Mouse (Mus musculus) lung, adult 2 months (tissue): ENCODE results near the gene Teddm1a. TPM values are rescaled to one million over a fixed set of nuclear protein-coding genes. Genes with fewer than 3 reads are reported as not detected.

ENCODE experiments used
- DNase-seq: peaks from one replicate; pipeline ENCODE4 v3.0.0; 2022
- H3K4me1 ChIP-seq: fragments of 200-500 bp; 2 replicates; pipeline ENCODE4 v1.6.1; 2011; ENCODE audit warnings: low read length; ENCODE audit not compliant: control insufficient read depth, insufficient read depth
- H3K4me3 ChIP-seq: fragments of 200-500 bp; replicated peaks from 2 replicates; pipeline ENCODE3; 2011; ENCODE audit warnings: low read depth, mild to moderate bottlenecking, control low read depth, low read length; ENCODE audit errors: extremely low read depth
- CTCF ChIP-seq: fragments of 200-500 bp; IDR thresholded peaks from 2 replicates; pipeline ENCODE4 v1.5.1; 2011; ENCODE audit warnings: mild to moderate bottlenecking, low read length, control low read depth; ENCODE audit not compliant: insufficient read depth
- POLR2A ChIP-seq: fragments of 200-500 bp; IDR thresholded peaks from 2 replicates; pipeline ENCODE4 v1.6.1; 2011; ENCODE audit warnings: low read depth, mild to moderate bottlenecking, control low read depth, low read length, borderline replicate concordance; ENCODE audit errors: extremely low read depth
- WGBS: fragments of 180-500 bp; shearing (Covaris S2); methylation state at CpG from one replicate; pipeline ENCODE4 v1.1.7; 2018; 5-methylcytosine and 5-hydroxymethylcytosine counted together
- polyA plus RNA-seq: library from polyadenylated mRNA; depleted of rRNA; stranded (reverse); fragments of >200 nt; gene quantifications from 2 replicates; pipeline ENCODE4 v1.2.3, GENCODE M21; 2012

The Teddm1a gene
- polyA plus RNA-seq, 1 experiment, result not detected

DNA sequence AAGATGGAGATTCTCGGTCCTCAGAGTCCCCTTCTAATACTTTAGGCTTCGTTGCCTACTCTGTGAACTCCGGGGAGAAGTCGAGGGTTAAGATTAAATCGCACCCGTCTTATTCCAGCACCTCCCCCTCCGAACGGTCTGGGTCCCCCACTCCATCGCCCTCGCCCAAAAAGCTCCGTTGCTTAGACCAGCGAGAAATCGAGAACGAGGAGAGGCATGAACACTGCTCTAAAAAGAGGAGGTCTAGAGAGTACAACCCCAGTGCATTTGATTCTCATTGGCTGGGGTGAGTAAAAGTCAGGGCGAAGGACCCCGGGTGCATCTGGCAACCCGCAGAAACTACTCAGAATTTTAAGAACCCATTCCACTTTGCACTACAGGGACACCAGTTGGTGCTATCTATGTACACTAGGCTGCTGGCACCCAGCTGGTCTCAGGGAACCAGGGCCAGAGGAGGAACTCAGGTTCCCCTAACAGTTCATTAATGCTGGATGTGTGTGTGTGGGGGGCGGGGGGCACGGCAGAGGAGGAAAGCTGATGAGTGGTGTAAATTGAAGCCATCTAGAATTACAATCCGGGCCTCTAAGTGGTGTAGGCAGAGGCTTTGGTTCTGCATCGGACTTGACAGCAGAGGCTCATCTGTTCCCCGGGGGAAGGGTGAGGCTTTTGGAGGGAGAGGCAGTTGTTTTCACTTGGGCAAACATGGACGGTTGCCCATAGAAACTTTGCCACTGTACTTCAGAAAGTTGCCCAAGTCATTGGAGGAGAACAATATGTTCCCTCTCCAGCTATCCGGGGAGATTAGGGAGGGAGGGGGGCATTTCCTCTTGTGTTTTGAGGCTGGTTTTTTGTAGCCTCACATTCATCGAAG is 9.6 kb downstream of the Teddm1a start:
- Histone ChIP-seq H3K4me3 (peak overlapping the region; percentile 99), H3K4me1 (peaks cover 5% of the 10 kb centered on the region)
- 1% methylated on average over 25 of the region's 25 CpGs for WGBS
- DNase-seq, result peak; percentile 64
- TF ChIP-seq POLR2A (peak; percentile 67; the same call in 1 of the 2 replicates), CTCF (no peak)

DNA sequence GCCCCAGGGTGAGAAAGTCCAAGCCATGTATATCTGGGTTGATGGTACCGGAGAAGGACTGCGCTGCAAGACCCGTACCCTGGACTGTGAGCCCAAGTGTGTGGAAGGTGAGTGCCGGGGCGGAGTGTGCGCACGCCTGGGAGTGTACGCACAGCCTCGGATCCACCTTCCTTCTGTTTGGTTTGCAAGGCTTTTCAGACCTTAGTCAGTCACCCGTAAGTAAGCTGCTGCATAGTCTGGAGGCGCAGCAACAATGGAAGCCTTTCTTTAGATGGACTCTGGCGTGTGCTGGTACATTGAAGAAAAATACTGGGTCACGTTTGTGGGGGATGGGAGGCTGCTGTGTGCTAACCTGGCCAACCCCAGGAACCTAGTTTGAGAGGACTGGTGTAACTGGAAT is 11.5 kb downstream of the Teddm1a start:
- H3K4me3 ChIP-seq, result no peak overlapping the region
- H3K4me1 ChIP-seq, result peaks cover 5% of the 10 kb centered on the region
- WGBS, result 85% methylated on average over 13 of the region's 13 CpGs
- no peak for DNase-seq
- TF ChIP-seq CTCF (no peak), POLR2A (0 out of 2 replicates have a peak, but pooled peaks have one; percentile 5)

- no peak for DNase-seq
- 91% methylated on average over 14 of the region's 14 CpGs for WGBS
- TF ChIP-seq CTCF (no peak), POLR2A (no peak)
- Histone ChIP-seq H3K4me1 (peaks cover 6% of the 10 kb centered on the region), H3K4me3 (no peak overlapping the region)
Observed at GRCm38 (mm10) chr1:153904236-153904635, 12.7 kb downstream of the Teddm1a start.

DNA sequence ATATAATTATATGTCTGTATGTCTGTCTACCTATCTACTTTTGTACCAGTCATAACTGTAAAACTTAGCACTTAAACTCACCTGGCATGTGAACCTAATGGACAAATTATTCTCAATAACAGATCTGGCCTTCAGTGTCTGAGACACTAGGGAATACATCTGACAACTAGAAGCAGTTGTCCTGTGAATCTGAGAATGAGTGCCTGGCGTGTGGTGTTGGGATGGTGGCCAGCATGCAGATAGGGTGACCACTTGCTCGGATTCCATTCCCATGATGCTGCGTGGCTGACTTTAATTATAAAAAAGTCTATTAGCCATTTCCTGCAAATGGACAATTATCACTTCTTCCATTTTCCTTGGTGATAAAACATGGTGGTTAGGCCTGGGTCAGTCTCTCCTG is 14.3 kb downstream of the Teddm1a start:
- H3K4me3 ChIP-seq, result no peak overlapping the region
- no peak for DNase-seq
- no peak for TF ChIP-seq POLR2A
- peaks cover 6% of the 10 kb centered on the region for H3K4me1 ChIP-seq
- 69% methylated on average over 3 of the region's 3 CpGs for WGBS

GRCm38 (mm10) chr1:153908208-153908607 is 16.7 kb downstream of the Teddm1a start:
- Histone ChIP-seq H3K4me3 (no peak overlapping the region), H3K4me1 (peaks cover 2% of the 10 kb centered on the region)
- DNase-seq, result no peak
- 86% methylated on average over 6 of the region's 6 CpGs for WGBS
- TF ChIP-seq CTCF (no peak), POLR2A (no peak)

DNA sequence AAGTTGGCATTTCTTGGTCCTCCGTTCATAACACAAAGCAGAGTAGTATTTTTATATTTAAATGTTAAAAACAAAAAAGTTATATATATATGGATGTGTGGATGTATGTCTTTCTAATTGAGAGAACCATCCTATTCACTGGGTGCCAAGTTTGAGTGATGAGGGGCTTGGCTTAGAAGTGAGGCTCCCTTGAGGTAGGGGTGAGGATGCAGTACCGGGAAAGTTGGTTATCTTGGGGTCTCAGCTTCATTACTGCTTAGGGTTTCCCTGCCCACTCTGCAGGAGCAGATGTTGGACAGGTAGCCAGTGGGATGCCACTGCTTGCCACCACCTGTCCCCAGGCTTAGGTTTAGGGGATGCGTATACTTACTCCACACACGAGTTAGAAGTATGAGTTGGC is 17.2 kb downstream of the Teddm1a start:
- DNase-seq, result no peak
- no peak for TF ChIP-seq CTCF
- no peak for TF ChIP-seq POLR2A
- H3K4me3 ChIP-seq, result no peak overlapping the region
- peaks cover 2% of the 10 kb centered on the region; the same call in 1 of the 2 replicates for H3K4me1 ChIP-seq
- WGBS, result 93% methylated on average over 4 of the region's 4 CpGs

DNA sequence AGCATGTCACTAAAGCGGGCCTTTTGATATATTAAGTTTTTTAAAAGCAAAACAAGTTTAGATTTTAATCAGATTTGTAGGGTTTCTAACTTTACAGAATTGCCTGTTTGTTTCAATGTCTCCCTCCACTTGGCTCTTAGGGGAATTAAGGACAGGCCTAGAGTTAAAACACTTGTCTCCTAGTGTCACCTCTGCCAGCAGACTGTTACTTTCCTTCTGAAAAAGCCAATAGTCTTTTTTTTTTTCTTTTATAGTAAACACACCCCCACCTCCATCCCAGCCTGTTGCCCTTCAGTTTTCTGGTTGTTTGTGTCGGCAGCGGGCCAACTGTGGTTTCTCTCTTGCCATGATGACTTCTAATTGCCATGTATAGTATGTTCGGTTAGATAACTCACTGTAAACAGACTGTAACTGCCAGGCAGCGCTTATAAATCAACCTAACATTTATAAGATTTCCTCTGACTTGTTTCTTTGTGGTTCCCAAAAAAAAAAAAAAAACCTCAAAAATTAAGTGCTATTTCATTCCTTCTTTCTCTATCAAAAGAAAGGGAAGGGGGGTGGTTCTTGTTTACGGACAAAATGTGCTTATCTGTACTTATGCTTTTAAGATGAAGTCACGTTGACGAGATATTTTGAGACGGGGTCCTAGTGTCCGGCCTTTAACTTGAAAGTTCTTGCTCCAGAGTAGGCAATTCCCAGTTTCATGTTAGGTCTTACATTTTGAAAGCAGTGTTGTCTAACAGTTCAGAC is 17.8 kb downstream of the Teddm1a start:
- H3K4me3 ChIP-seq, result no peak overlapping the region
- H3K4me1 ChIP-seq, result peaks cover 2% of the 10 kb centered on the region; the same call in 1 of the 2 replicates
- WGBS, result 65% methylated on average over 10 of the region's 10 CpGs
- DNase-seq, result no peak
- no peak for TF ChIP-seq POLR2A
- TF ChIP-seq CTCF, result no peak

- DNase-seq, result no peak
- WGBS, result 72% methylated on average over 9 of the region's 9 CpGs
- peak; percentile 16; the same call in 1 of the 2 replicates for TF ChIP-seq POLR2A
- TF ChIP-seq CTCF, result no peak
- Histone ChIP-seq H3K4me3 (no peak overlapping the region), H3K4me1 (peaks cover 2% of the 10 kb centered on the region; the same call in 1 of the 2 replicates)
Observed at GRCm38 (mm10) chr1:153909963-153910291, 18.4 kb downstream of the Teddm1a start.

- no peak for DNase-seq
- no peak overlapping the region for H3K4me3 ChIP-seq
- peaks cover 2% of the 10 kb centered on the region; the same call in 1 of the 2 replicates for H3K4me1 ChIP-seq
- TF ChIP-seq POLR2A (no peak), CTCF (no peak)
- 78% methylated on average over 5 of the region's 5 CpGs for WGBS
Observed at GRCm38 (mm10) chr1:153910423-153910822, 18.9 kb downstream of the Teddm1a start.

- TF ChIP-seq POLR2A (no peak), CTCF (no peak)
- peaks cover 2% of the 10 kb centered on the region; the same call in 1 of the 2 replicates for H3K4me1 ChIP-seq
- WGBS, result 79% methylated on average over 6 of the region's 6 CpGs
- no peak overlapping the region for H3K4me3 ChIP-seq
- DNase-seq, result no peak
Observed at GRCm38 (mm10) chr1:153911276-153911795, 19.8 kb downstream of the Teddm1a start.
